Mouse (Mus musculus) cerebellum, postnatal 36 days (tissue): Measurements from ENCODE around the gene Clpb.

Experiments used
- DNase-seq, 2 experiments: peaks; one replicate each; pipeline ENCODE4 v3.0.0; 2021 to 2022; ENCODE audit warnings: mixed read lengths in 2 of 2

Gene Clpb

DNA sequence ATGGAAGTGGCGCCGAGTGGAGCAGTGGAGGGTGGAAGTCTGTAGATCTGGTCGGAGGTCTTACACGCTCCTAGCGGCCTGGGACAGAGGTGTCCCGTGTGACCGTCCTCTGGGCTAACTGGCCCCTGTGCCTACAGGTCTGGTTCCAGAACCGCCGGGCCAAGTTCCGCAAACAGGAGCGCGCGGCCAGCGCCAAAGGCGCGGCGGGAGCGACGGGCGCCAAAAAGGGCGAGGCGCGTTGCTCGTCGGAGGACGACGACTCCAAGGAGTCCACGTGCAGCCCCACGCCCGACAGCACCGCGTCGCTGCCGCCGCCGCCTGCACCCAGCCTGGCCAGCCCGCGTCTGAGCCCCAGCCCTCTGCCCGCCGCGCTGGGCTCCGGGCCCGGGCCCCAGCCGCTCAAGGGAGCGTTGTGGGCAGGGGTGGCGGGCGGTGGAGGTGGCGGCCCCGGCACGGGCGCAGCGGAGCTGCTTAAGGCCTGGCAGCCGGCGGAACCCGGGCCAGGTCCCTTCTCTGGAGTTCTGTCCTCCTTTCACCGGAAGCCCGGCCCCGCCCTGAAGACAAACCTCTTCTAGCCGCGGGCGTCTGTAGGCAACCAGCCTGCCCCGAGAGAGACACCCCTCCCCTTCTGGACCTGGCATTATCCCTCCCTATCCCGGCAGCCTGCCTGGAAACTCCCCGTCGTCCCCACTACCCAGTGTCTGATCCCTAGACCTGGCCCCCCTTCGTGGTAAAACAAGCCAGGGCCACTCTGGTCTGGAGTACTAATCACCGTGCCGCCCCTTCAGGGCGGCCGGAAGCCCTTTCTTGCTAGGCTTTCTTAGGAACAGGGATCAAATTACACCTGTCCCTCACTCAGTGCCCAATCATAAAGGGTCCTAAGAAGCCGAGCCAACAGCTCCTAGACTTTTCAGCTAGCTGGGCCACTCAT is 158.4 kb downstream of the Clpb start:
- DNase-seq, result peak; percentile 19 to 22

DNA sequence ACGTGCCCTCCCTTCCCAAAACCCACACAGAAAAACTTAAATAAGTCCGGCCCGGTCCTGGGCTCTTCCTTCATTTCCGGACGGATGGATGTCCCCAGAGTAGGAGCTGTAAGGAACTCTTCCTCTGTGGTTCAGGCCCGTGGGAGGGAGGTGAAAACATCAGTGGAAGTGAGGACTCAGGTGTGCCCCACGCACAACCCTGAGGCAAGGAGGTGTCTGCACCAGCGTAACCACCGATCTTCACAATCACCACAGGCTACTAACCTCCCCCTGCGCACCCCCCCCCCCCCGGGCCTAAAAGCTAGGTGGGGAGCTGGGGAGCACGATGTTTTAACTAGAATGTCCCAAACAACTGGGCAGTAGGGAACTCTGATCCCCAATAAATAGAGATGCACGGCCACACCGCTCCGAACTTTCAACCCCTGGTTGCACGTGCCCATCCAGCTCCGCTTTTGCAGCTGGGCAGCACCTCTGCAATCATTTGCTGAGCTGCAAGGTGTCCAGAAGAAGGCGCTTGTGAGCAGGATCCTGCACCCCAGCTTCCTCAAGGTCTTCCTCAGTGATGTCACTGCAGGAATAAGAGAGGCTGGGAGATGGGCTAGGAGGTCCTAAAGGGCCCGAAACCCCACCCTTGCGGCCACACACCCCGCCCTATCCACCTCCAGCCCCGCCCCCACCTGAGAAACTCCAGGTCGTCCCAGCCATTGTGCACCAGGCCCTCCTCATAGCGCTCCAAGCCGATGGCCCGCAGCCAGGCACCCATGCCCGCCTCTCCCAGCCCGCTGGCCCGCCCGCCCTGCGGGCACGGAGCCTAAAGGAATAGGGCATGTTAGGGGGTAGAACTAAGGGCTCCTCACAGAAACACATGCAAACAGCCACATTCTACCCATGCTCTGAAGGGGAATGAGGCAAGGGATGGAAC is 159.7 kb downstream of the Clpb start:
- DNase-seq, result peak in 1 of 2 experiments; percentile 23

DNA sequence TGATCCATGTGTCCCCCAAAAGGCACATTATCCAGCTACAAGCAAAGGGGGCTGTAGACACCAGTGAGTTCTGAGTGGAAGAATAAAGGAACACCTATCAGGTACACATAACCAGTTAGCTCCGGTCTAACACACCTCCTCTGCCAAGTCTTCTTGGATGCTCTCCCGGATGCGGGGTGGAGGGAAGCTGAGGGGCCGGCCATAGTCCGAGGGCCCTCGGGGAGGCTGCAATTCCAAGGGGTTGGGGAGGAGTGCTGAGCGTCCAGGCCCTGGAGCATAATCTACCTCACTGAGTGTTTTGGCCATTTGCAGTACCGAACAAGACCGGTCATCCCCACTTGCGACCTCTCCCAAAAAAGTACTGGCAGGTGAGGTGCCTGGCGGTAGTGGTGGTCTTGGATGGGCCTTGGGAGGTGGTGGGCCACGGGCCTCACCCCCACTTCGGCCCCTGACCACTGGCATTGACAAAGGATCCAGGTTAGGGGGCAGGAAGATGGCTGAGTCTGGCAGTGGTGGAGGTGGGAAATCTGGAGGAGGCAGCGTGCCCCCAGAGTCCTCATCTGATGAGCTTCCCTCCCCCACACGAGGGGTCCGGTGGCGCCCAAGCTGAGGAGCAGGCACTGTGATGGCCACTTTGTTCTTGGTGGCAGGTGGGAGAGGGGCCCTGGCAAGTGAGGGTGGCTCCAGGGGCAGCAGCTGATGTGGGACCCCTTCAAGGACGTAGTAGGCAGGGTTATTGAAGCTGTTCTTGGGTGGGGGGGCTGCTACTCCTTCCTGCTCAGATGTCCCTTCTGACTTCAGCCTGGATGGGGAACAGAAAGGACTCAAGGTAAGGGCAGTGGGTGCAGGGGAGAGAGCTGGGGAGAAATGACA is 160.6 kb downstream of the Clpb start:
- no peak for DNase-seq

DNA sequence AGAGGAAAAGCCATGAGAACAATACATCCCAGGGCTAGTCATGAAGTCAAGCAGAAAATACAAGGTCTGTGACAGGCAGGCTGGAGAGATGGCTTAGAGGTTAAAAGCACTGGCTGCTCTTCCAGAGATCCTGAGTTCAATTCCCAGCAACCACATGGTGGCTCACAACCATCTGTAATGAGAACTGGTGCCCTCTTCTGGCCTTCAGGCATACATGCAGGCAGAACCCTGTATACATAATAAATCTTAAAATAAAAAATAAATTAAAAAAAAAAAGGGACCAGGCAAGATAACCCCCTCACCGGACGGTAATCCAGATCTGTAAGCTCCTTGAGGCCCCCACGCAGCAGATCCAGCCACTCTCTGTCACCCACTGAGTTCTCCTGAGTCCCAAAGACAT is 166.9 kb downstream of the Clpb start:
- DNase-seq, result no peak

DNA sequence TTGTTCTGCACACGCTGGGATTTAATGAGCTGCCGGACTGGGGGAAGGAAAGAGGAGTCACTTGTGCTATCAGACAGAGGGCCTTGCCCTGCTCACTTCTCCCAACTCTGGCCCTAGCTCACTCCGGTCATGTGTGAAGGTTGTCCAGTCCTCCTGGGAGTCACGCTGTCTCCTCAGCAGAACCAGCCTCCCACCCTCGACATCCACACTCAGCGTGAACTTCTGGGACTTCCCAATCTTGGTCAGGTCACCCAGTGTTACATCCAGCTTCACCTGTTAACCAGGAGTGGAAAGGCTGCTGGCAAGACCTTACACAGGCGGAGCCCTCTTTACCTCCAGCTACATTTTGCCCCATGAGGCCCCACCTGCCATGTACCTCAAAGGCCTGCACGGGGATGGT is 168.0 kb downstream of the Clpb start:
- no peak for DNase-seq

DNA sequence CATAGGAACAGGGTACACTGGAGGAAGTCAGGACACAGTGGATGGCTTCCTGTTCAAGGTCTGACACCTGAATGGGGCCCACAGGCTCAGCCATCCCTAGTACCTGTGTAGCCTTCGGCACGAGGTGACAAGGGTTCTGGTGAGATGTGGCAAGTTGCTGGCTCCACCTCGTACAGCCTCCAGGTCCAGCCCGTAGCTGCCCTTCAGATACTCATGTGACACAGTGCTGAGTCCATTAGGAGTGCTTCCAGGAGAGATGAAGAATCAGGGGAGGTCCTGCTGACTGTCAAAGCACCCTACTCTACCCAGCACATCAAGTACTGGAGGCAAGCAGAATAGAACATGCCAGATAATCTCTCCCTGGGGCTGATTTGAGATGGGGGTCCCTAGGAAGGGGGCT is 168.9 kb downstream of the Clpb start:
- no peak for DNase-seq

DNA sequence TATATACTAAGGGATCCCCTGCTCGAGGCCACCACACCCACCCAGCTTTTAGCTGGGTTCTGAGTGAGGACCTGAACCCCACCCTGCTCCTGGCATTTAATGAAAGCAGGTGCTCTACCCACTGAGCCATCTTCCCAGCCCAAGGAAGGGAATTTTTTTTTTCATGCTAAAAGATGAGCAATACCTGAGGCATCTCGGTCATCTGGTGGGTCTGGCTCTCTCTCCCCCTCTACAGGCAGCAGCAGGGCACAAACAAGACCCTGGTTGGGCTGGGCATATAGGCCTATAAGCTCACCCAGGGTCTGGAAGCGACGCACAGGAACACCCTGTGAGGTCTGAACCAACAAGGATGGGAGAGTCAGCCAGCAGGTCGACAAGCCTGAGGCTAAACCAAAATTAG is 169.9 kb downstream of the Clpb start:
- no peak for DNase-seq

DNA sequence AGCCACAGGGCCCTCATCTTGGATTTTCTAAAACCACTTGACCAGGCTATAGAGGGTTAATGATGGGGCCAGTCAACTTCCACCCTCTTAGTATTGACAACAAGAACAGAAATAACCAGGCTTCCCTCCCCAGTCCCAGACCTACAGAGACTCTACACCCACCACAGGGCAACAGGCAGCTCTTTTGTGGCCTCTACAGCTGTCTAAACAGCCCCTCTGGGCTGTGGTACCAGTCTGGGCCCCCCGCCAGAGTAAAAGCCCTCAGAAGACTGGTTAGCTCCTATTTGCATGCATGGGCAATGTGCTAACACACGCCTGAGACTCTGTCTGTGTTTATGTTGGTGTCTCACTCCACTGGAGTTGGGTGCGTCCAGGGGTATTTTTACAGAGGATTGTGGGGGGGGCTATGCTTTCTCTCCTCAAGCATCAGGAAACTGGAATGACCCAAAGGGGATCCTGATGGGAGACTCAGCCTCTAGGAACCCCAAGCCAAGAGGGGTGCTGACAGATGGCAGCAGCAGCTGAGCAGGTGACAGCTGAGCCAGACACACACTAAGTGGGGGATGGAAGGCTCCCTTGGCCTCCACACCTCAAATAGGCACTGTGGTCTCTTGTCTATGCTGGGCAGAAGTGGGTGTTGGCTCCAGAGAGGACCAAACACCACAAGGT is 170.6 kb downstream of the Clpb start:
- DNase-seq, result no peak

DNA sequence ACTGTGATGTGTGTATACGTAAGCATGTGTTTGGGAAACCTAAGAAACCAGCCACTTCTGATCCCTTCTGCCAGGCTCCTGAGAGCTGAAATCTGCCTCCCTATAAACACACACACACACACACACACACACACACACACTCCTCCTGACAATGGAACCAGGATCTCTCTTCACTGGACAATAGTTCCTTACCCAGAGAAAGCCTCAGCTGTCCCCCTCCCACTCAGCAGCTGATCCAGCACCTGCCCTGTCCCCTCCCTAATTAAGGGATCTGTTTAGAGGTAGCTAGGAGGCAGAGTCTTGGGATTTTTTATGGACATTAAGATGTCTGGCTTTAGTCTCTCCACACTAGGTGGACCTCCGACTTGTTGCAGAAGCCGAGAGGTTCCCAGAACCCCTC is 171.5 kb downstream of the Clpb start:
- no peak for DNase-seq

DNA sequence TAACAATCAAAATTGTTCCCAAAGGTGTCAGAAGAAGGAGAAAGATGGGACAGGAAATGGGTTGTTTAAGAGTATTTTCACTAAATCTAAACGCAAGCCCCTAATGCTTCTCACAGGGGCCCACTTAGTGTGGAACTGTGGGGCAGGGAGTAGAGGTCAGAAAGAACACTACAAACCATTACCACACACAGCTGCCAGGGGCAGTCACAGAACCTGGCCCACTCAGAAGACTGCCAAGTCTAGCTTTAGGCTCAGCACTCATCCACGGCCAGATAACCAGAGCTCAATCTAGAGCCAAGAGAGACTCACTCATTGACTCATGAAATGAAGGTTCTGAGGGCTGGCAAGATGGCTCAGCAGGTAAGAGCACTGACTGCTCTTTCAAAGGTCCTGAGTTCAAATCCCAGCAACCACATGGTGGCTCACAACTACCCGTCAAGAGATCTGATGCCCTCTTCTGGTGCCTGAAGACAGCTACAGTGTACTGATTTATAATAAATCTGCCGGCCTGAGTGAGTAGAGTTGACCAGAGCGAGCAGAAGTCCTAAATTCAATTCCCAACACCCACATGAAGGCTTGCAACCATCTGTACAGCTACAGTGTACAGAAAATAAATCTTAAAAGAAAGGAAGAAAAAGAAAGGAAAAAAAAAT is 172.2 kb downstream of the Clpb start:
- DNase-seq, result no peak

DNA sequence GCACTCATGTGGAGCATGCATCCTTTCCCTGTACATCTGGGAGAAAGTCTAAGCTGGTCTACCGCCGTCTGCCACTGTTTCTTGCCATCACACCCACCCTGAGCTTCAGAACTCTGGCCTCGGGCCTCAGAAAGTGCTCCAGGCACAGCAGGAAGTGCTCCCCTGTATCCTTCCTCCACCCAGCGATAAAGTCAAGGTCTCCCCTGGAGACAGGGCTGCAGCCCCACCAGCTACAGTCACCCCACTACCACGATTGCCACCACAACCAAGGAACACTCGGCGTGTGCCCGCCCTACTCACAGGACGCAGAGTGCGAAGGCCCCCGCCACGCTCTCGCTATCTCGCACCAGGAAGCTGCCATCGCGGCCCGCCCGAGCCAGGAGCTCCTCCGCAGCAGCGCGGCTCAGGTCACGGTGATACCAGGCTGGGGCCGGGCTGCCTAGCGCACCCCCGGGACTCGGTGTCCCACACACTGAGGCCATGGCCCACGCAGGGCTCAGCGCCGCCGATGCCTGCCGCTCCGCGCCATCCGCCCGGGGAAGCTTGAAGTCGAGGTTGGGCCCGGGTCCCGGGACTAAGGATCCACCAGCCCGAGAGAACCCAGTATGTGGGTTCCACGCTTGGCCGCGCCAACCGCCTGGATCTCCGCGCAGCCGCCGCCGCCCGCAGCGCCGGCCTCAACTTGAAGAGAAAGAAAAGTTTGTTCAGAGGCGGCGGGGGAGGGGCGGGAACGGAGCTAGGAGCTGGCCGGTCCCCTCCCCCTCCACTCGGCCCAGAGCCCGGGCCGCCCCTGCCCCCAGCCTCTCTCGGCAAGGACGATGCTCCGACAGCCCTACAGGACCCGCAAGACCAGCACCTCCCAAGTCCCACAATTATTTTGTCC is 173.1 kb downstream of the Clpb start:
- peak; percentile 30 to 42 for DNase-seq

DNA sequence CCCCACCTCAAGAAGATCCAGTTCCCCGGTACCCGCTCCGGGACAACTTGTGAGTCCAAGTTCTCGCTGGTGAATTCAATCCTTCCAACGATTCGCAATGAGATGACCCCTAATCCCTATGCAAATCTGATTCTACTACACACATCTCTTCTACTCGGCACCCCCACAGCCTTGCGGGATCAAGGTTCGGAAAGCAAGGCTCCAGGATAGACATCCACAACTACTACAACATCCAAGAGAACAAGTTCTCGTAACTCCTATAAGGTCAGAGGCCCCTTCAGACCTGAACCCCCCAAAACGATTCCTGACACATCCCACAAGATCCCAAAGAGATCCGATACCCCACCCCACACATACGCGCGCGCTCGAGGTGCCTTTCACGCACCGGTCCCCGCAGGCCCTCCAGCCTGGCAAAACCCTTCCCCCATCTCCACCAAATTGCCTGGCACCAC is 173.7 kb downstream of the Clpb start:
- DNase-seq, result peak; percentile 27 to 63

DNA sequence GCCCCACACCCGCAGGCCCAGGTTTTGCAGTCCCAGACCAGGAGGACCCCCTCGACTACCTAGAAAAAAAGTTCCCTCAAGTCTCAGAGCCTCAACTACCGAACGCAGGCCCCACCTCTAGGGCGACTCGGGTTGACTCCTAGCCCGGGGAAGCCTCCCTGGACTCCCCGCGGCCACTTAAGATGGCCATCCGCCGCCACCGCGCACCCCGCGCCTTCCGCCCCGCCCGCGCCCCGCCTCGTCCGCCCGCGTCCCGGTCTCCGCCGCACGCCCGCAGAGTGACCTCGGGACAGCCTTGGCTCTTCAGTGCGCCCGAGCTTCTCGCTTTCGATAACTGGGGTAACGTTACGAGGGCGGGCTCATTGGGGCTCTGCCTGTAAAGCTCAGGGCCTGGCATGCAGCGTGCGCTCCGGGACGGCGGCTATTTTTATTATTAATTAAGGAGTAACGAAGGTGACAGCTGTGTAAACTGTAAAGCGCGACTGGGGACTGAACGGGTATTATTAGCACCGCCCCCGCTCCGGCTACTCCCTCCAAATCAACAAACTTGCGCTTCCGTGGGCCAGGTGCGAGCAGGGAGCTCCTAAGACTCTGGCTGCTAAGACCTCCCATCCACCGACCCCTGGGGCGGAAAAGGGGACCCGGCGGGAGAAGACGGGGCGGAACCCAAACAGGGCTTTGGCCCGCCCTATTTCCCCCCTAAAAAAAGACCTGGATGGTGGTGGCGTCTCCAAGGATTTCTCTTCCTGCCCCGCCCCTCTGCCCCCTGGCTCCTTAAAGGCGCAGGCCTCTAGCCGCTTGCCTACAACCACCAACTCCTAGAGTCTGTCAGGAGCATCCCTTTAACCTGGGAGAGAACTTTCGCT is 174.4 kb downstream of the Clpb start, which contains the start of gene Inppl1:
Gene Inppl1, minus strand, starts transcription at position 624 of the 866 bp plus-strand sequence.
- peak; percentile 87 to 88 for DNase-seq

DNA sequence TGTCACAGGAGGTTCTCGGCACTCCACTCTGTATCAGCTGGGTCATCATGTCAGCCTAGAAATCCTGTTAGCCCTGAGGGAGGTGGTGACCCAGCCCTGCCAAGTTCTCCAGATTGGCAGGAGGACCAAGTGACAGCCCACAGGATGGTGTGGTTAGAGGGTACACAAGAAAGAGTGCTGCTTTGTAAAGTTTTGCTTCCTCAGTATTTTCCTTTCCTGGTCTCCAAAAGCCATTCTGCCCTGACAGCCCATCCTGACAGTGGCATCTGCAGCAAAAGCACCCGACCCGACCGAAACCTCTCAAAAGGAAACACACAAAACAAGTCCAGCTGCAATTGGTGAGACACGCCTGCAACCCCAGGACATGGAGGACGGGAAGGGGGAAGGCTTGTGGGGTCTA is 180.8 kb downstream of the Clpb start:
- DNase-seq, result no peak
